10 mouse cellular contexts compared by ENCODE assay signal in the genomic region with DNA sequence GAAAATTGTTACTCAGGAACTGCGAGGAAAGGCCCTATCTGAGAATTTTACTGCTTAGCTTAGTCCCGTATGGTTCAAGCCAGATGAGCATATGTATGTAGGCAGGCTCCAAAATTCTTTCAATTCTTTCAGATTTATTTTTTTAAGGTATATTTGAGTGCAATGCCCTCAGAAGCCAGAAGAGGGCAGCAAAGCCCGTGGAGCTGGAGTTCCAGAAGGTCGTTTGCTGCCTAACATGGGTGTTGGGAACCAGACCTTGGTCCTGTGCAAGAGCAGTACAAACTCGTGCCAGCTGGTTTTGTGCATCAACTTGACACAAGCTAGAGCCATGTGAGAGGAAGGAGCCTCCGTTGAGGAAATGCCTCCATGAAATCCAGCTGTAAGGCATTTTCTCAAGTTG. TPM values are rescaled to one million over a fixed set of nuclear protein-coding genes. Genes with fewer than 3 reads are reported as not detected.
DNase-seq lines count a peak whose midpoint lies in the region; ATAC-seq and TF ChIP-seq lines count a peak whose summit lies in the region.
"Had no signal": no experiment of that assay in that cellular context is flagged by ENCODE, and none has a peak within 500 bp of the region (broad histone marks: within the 10 kb centered on the region; RNA-seq: fewer than 3 reads in every experiment).

No protein-coding gene starts in this region.

- H3K4me3 ChIP-seq in liver, postnatal 0 days (ENCODE audit: low read depth, low read length): no peak overlapping the region
- H3K4me3 ChIP-seq in liver, embryonic 12.5 days: no peak overlapping the region
- H3K4me3 ChIP-seq in MEL (ENCODE audit: control insufficient read depth in 1 of 2, insufficient read depth in 1 of 2, low read depth in 2 of 2, low read length in 2 of 2): no peak overlapping the region

- no peaks in the 10 kb centered on the region for H3K9me3 ChIP-seq in liver, postnatal 0 days (ENCODE audit: low read length)
- no peaks in the 10 kb centered on the region for H3K9me3 ChIP-seq in liver, embryonic 12.5 days (replicated peaks)
- H3K9me3 ChIP-seq in MEL (replicated peaks; ENCODE audit: insufficient read depth, low read length): no peaks in the 10 kb centered on the region

- no peak for TF ChIP-seq POLR2A in MEL (IDR thresholded peaks at IDR 0.05; ENCODE audit: control insufficient read depth in 1 of 2, insufficient read depth in 1 of 2, low read depth in 1 of 2, low read length in 2 of 2, poor library complexity in 1 of 2)

- H3K27ac ChIP-seq in liver, postnatal 0 days (ENCODE audit: low read depth): no peak overlapping the region
- H3K27ac ChIP-seq in liver, embryonic 12.5 days: no peak overlapping the region
- H3K27ac ChIP-seq in MEL (ENCODE audit: control insufficient read depth, low read depth, low read length): no peak overlapping the region

- no peak for ATAC-seq in liver, postnatal 0 days
- ATAC-seq in liver, embryonic 12.5 days: no peak
- peak; percentile 63 for ATAC-seq in megakaryocyte, adult 5-6 weeks (ENCODE audit: poor library complexity, severe bottlenecking)
- ATAC-seq: midbrain, embryonic 16.5 days had no signal

- no peaks in the 10 kb centered on the region for H3K36me3 ChIP-seq in liver, postnatal 0 days (replicated peaks; ENCODE audit: insufficient read depth, low read length)
- H3K36me3 ChIP-seq in liver, embryonic 12.5 days: no peaks in the 10 kb centered on the region
- no peaks in the 10 kb centered on the region for H3K36me3 ChIP-seq in MEL (ENCODE audit: control insufficient read depth in 1 of 2, insufficient read depth in 2 of 2, low read length in 2 of 2)

- H3K4me2 ChIP-seq in liver, postnatal 0 days (ENCODE audit: low read depth, low read length): no peak overlapping the region
- no peak overlapping the region for H3K4me2 ChIP-seq in liver, embryonic 12.5 days

- no peaks in the 10 kb centered on the region for H3K27me3 ChIP-seq in liver, postnatal 0 days (ENCODE audit: insufficient read depth, low read length)
- no peaks in the 10 kb centered on the region for H3K27me3 ChIP-seq in liver, embryonic 12.5 days (replicated peaks)
- no peaks in the 10 kb centered on the region for H3K27me3 ChIP-seq in MEL (ENCODE audit: control insufficient read depth in 1 of 2, insufficient read depth in 2 of 2, low read length in 2 of 2)

- no peak overlapping the region for H3K9ac ChIP-seq in liver, postnatal 0 days (replicated peaks)
- H3K9ac ChIP-seq in liver, embryonic 12.5 days: no peak overlapping the region
- H3K9ac ChIP-seq in MEL (ENCODE audit: control insufficient read depth, low read depth, low read length, poor library complexity, severe bottlenecking): no peak overlapping the region

- peak; percentile 68 for TF ChIP-seq RAD21 in MEL (IDR thresholded peaks at IDR 0.05; ENCODE audit: low read depth, low read length)

- peak; percentile 3 for DNase-seq in embryo, embryonic 10.5 days (ENCODE audit: low spot score)
- no peak for DNase-seq in embryo, embryonic 10 days (ENCODE audit: low spot score)
- DNase-seq in liver, postnatal 0 days: no peak
- peak; percentile 46 for DNase-seq in MEL (ENCODE audit: low read depth, low spot score)
- no peak for DNase-seq in yolk sac, embryonic 10.5 days (ENCODE audit: low spot score)
- no peak for DNase-seq in spleen, postnatal 4 days (ENCODE audit: low spot score in 2 of 2)

- TF ChIP-seq EP300 in liver, postnatal 0 days (IDR thresholded peaks at IDR 0.05; ENCODE audit: low read depth): no peak
- no peak for TF ChIP-seq EP300 in MEL (IDR thresholded peaks at IDR 0.05; ENCODE audit: low read depth in 1 of 2, low read length in 2 of 2)

- WGBS in liver, postnatal 0 days (ENCODE audit: insufficient replicate concordance): 43% methylated on average over 6 of the region's 6 CpGs
- WGBS in liver, embryonic 12.5 days (ENCODE audit: insufficient replicate concordance): 38% methylated on average over 6 of the region's 6 CpGs

- H3K4me1 ChIP-seq in liver, postnatal 0 days (ENCODE audit: insufficient read depth): no peaks in the 10 kb centered on the region
- no peaks in the 10 kb centered on the region for H3K4me1 ChIP-seq in liver, embryonic 12.5 days
- H3K4me1 ChIP-seq in MEL (ENCODE audit: control insufficient read depth in 1 of 2, insufficient read depth in 2 of 2, low read length in 2 of 2): no peaks in the 10 kb centered on the region

- H3K79me2 ChIP-seq in MEL (ENCODE audit: control insufficient read depth, insufficient read depth, low read length, poor library complexity): no peaks in the 10 kb centered on the region

- peak; percentile 58 for TF ChIP-seq CTCF in liver, postnatal 0 days (IDR thresholded peaks at IDR 0.05; ENCODE audit: low read depth)
- peak; percentile 55 to 61 (median 58) for TF ChIP-seq CTCF in MEL (IDR thresholded peaks at IDR 0.05 in 2 of 3, conservative IDR thresholded peaks at IDR 0.05 in 1 of 3; ENCODE audit: control insufficient read depth in 1 of 3, insufficient read depth in 1 of 3, low read depth in 2 of 3, low read length in 3 of 3, poor library complexity in 1 of 3, severe bottlenecking in 1 of 3)

TF ChIP-seq in MEL, 35 proteins besides CTCF, POLR2A, EP300 and RAD21:
- TF ChIP-seq KAT2A (conservative IDR thresholded peaks at IDR 0.05; ENCODE audit: low read depth, low read length) (no peak), ZC3H11A (IDR thresholded peaks at IDR 0.05; ENCODE audit: low read depth, low read length) (peak; percentile 52), NRF1 (IDR thresholded peaks at IDR 0.05; ENCODE audit: insufficient read depth, low read depth, low read length, poor library complexity, severe bottlenecking) (no peak), SMC3 (IDR thresholded peaks at IDR 0.05; ENCODE audit: low read depth, low read length) (peak; percentile 67), RCOR1 (IDR thresholded peaks at IDR 0.05; ENCODE audit: low read depth, low read length) (no peak), CHD1 (IDR thresholded peaks at IDR 0.05; ENCODE audit: low read depth, low read length) (no peak), NELFE (IDR thresholded peaks at IDR 0.05; ENCODE audit: low read depth, low read length) (no peak), TCF12 (IDR thresholded peaks at IDR 0.05; ENCODE audit: low read depth, low read length) (no peak), SIN3A (IDR thresholded peaks at IDR 0.05; ENCODE audit: low read length) (no peak), POLR2AphosphoS2 (IDR thresholded peaks at IDR 0.05; ENCODE audit: low read length) (no peak)

RNA-seq across cellular contexts. Expression of a gene that starts 11.6 kb away (rescaled TPM):
- not detected in 2 replicates for polyA plus RNA-seq in liver, postnatal 0 days (2015; fragmentation: Nextera tagmentation; extraction: Ambion mirVana)
- not detected in 2 replicates for polyA plus RNA-seq in liver, embryonic 12.5 days (2016; fragmentation: Nextera tagmentation; extraction: Ambion mirVana)
- total RNA-seq in MEL (2012; rRNA removed): not detected in 2 replicates
- not detected for polyA plus RNA-seq in MEL (2012; ENCODE audit: insufficient read depth in 1 of 2, insufficient read length in 2 of 2, low read depth in 1 of 2, low replicate concordance in 2 of 2, missing spikeins in 1 of 2)
- total RNA-seq in megakaryocyte, adult 5-6 weeks (2015): not detected in 2 replicates
- not detected in 2 replicates for total RNA-seq in megakaryocyte, adult 5-6 weeks (2017)
- polyA plus RNA-seq: C2C12 had no signal

Comparison
In these comparisons a context has a peak if more than half of its experiments do, and no peak if none do; other contexts are left out.
1. DNase-seq: peak in embryo, embryonic 10.5 days (single experiment) and MEL (single experiment); none in embryo, embryonic 10 days (single experiment), liver, postnatal 0 days (single experiment), yolk sac, embryonic 10.5 days (single experiment) and spleen, postnatal 4 days (0 of 2).